Mouse (Mus musculus): ENCODE results near the gene Mid1. TPM values are rescaled to one million over a fixed set of nuclear protein-coding genes. Genes with fewer than 3 reads are reported as not detected.
"Not testable (repeated sequence)": the region's sequence is repeated elsewhere in the genome, so short reads cannot be mapped to it uniquely, and the experiment has no call there.

Gene Mid1
- polyA plus RNA-seq, 1 experiment from 2014 or later = 27.4 TPM

GRCm38 (mm10) chrX:169927110-169927817 lies 242.3 kb downstream of the Mid1 start:
- Histone ChIP-seq H3K4me2 (ENCODE audit: low read depth, low read length, severe bottlenecking) (no peak overlapping the region), H3K27ac (ENCODE audit: low read depth, low read length) (no peak overlapping the region), H3K9ac (ENCODE audit: low read length) (no peak overlapping the region), H3K27me3 (ENCODE audit: control insufficient read depth, insufficient read depth, low read length) (peaks cover 2% of the 10 kb centered on the region; the same call in 1 of the 2 replicates), H3K36me3 (ENCODE audit: control insufficient read depth, insufficient read depth, low read length) (no peaks in the 10 kb centered on the region), H3K9me3 (ENCODE audit: control insufficient read depth, low read length) (no peaks in the 10 kb centered on the region), H3K4me3 (ENCODE audit: low read depth, low read length) (no peak overlapping the region), H3K4me1 (replicated peaks; ENCODE audit: control insufficient read depth, insufficient read depth, low read length) (peaks cover 9% of the 10 kb centered on the region; the same call in 1 of the 2 replicates)
- DNase-seq (ENCODE audit: low spot score) (no peak), ATAC-seq (replicated peaks; ENCODE audit: low FRiP score) (no peak)
- 57% methylated on average over 28 of the region's 28 CpGs for WGBS

GRCm38 (mm10) chrX:169930868-169931267 lies 245.9 kb downstream of the Mid1 start:
- DNase-seq (ENCODE audit: low spot score) (no peak), ATAC-seq (replicated peaks; ENCODE audit: low FRiP score) (no peak)
- Histone ChIP-seq H3K27ac (ENCODE audit: low read depth, low read length) (no peak overlapping the region), H3K9ac (ENCODE audit: low read length) (no peak overlapping the region), H3K4me3 (ENCODE audit: low read depth, low read length) (no peak overlapping the region), H3K36me3 (ENCODE audit: control insufficient read depth, insufficient read depth, low read length) (no peaks in the 10 kb centered on the region), H3K9me3 (ENCODE audit: control insufficient read depth, low read length) (no peaks in the 10 kb centered on the region), H3K4me1 (replicated peaks; ENCODE audit: control insufficient read depth, insufficient read depth, low read length) (peaks cover 3% of the 10 kb centered on the region; the same call in 1 of the 2 replicates), H3K27me3 (ENCODE audit: control insufficient read depth, insufficient read depth, low read length) (peaks cover 2% of the 10 kb centered on the region; the same call in 1 of the 2 replicates), H3K4me2 (ENCODE audit: low read depth, low read length, severe bottlenecking) (no peak overlapping the region)
- 61% methylated on average over 2 of the region's 2 CpGs for WGBS

GRCm38 (mm10) chrX:169933228-169933627 lies 248.2 kb downstream of the Mid1 start:
- 74% methylated on average over 3 of the region's 3 CpGs for WGBS
- Histone ChIP-seq H3K27me3 (ENCODE audit: control insufficient read depth, insufficient read depth, low read length) (peaks cover 2% of the 10 kb centered on the region; the same call in 1 of the 2 replicates), H3K4me1 (replicated peaks; ENCODE audit: control insufficient read depth, insufficient read depth, low read length) (no peaks in the 10 kb centered on the region; the same call in 1 of the 2 replicates), H3K4me2 (ENCODE audit: low read depth, low read length, severe bottlenecking) (no peak overlapping the region), H3K9me3 (ENCODE audit: control insufficient read depth, low read length) (no peaks in the 10 kb centered on the region), H3K27ac (ENCODE audit: low read depth, low read length) (no peak overlapping the region), H3K36me3 (ENCODE audit: control insufficient read depth, insufficient read depth, low read length) (no peaks in the 10 kb centered on the region), H3K9ac (ENCODE audit: low read length) (no peak overlapping the region), H3K4me3 (ENCODE audit: low read depth, low read length) (no peak overlapping the region)
- ATAC-seq (replicated peaks; ENCODE audit: low FRiP score) = no peak
- no peak for DNase-seq (ENCODE audit: low spot score)

GRCm38 (mm10) chrX:169937119-169937719 lies 252.2 kb downstream of the Mid1 start:
- Histone ChIP-seq H3K9ac (ENCODE audit: low read length) (no peak overlapping the region), H3K4me3 (ENCODE audit: low read depth, low read length) (no peak overlapping the region), H3K9me3 (ENCODE audit: control insufficient read depth, low read length) (no peaks in the 10 kb centered on the region), H3K36me3 (ENCODE audit: control insufficient read depth, insufficient read depth, low read length) (no peaks in the 10 kb centered on the region), H3K27me3 (ENCODE audit: control insufficient read depth, insufficient read depth, low read length) (peaks cover 3% of the 10 kb centered on the region; the same call in 1 of the 2 replicates), H3K4me2 (ENCODE audit: low read depth, low read length, severe bottlenecking) (no peak overlapping the region), H3K4me1 (replicated peaks; ENCODE audit: control insufficient read depth, insufficient read depth, low read length) (no peaks in the 10 kb centered on the region), H3K27ac (ENCODE audit: low read depth, low read length) (no peak overlapping the region)
- no peak for ATAC-seq (replicated peaks; ENCODE audit: low FRiP score)
- WGBS = 44% methylated on average over 5 of the region's 5 CpGs
- no peak for DNase-seq (ENCODE audit: low spot score)

GRCm38 (mm10) chrX:169940531-169940930 lies 255.5 kb downstream of the Mid1 start:
- WGBS = 87% methylated on average over 4 of the region's 4 CpGs
- DNase-seq (ENCODE audit: low spot score) (no peak), ATAC-seq (replicated peaks; ENCODE audit: low FRiP score) (no peak)
- Histone ChIP-seq H3K4me2 (ENCODE audit: low read depth, low read length, severe bottlenecking) (no peak overlapping the region), H3K27ac (ENCODE audit: low read depth, low read length) (no peak overlapping the region), H3K9ac (ENCODE audit: low read length) (no peak overlapping the region), H3K36me3 (ENCODE audit: control insufficient read depth, insufficient read depth, low read length) (no peaks in the 10 kb centered on the region), H3K4me1 (replicated peaks; ENCODE audit: control insufficient read depth, insufficient read depth, low read length) (no peaks in the 10 kb centered on the region), H3K9me3 (ENCODE audit: control insufficient read depth, low read length) (no peaks in the 10 kb centered on the region), H3K4me3 (ENCODE audit: low read depth, low read length) (no peak overlapping the region), H3K27me3 (ENCODE audit: control insufficient read depth, insufficient read depth, low read length) (peaks cover 3% of the 10 kb centered on the region; the same call in 1 of the 2 replicates)

- Histone ChIP-seq H3K27me3 (ENCODE audit: control insufficient read depth, insufficient read depth, low read length) (no peaks in the 10 kb centered on the region), H3K27ac (ENCODE audit: low read depth, low read length) (no peak overlapping the region), H3K4me2 (ENCODE audit: low read depth, low read length, severe bottlenecking) (no peak overlapping the region), H3K4me1 (replicated peaks; ENCODE audit: control insufficient read depth, insufficient read depth, low read length) (no peaks in the 10 kb centered on the region), H3K36me3 (ENCODE audit: control insufficient read depth, insufficient read depth, low read length) (no peaks in the 10 kb centered on the region), H3K9me3 (ENCODE audit: control insufficient read depth, low read length) (no peaks in the 10 kb centered on the region), H3K9ac (ENCODE audit: low read length) (no peak overlapping the region), H3K4me3 (ENCODE audit: low read depth, low read length) (no peak overlapping the region)
- WGBS = 71% methylated on average over 1 of the region's 1 CpGs
- ATAC-seq (replicated peaks; ENCODE audit: low FRiP score) = no peak
- no peak for DNase-seq (ENCODE audit: low spot score)
These were observed 265.6 kb downstream of the Mid1 start for GRCm38 (mm10) chrX:169950596-169950995.

- no peak overlapping the region for H3K27ac ChIP-seq (ENCODE audit: low read depth, low read length)
These were observed 284.3 kb downstream of the Mid1 start for GRCm38 (mm10) chrX:169969337-169969736.

GRCm38 (mm10) chrX:169969765-169970164 lies 284.8 kb downstream of the Mid1 start:
- not testable (repeated sequence) for H3K36me3 ChIP-seq (ENCODE audit: control insufficient read depth, insufficient read depth, low read length)
- WGBS = 84% methylated on average over 3 of the region's 3 CpGs

More at GRCm38 (mm10) chrX:169969337-169969736, 284.3 kb downstream of the Mid1 start:
- Histone ChIP-seq H3K9me3 (ENCODE audit: control insufficient read depth, low read length) (peaks cover 3% of the 10 kb centered on the region; the same call in 1 of the 2 replicates), H3K4me3 (ENCODE audit: low read depth, low read length) (no peak overlapping the region), H3K9ac (ENCODE audit: low read length) (no peak overlapping the region), H3K27me3 (ENCODE audit: control insufficient read depth, insufficient read depth, low read length) (no peaks in the 10 kb centered on the region), H3K36me3 (ENCODE audit: control insufficient read depth, insufficient read depth, low read length) (peaks cover 8% of the 10 kb centered on the region; the same call in 1 of the 2 replicates), H3K4me2 (ENCODE audit: low read depth, low read length, severe bottlenecking) (no peak overlapping the region), H3K4me1 (replicated peaks; ENCODE audit: control insufficient read depth, insufficient read depth, low read length) (no peaks in the 10 kb centered on the region)
- ATAC-seq (replicated peaks; ENCODE audit: low FRiP score) (no peak), DNase-seq (ENCODE audit: low spot score) (no peak)
- 96% methylated on average over 1 of the region's 1 CpGs for WGBS

More at GRCm38 (mm10) chrX:169969765-169970164, 284.8 kb downstream of the Mid1 start:
- not testable (repeated sequence) for H3K4me1 ChIP-seq (replicated peaks; ENCODE audit: control insufficient read depth, insufficient read depth, low read length); H3K4me2 ChIP-seq (ENCODE audit: low read depth, low read length, severe bottlenecking); H3K9me3 ChIP-seq (ENCODE audit: control insufficient read depth, low read length); H3K27ac ChIP-seq (ENCODE audit: low read depth, low read length); H3K9ac ChIP-seq (ENCODE audit: low read length); H3K27me3 ChIP-seq (ENCODE audit: control insufficient read depth, insufficient read depth, low read length); DNase-seq (ENCODE audit: low spot score); H3K4me3 ChIP-seq (ENCODE audit: low read depth, low read length)
- peak; percentile 13; the same call in 1 of the 2 replicates for ATAC-seq (replicated peaks; ENCODE audit: low FRiP score)
